10 mouse cellular contexts compared by ENCODE assay signal in the genomic region with DNA sequence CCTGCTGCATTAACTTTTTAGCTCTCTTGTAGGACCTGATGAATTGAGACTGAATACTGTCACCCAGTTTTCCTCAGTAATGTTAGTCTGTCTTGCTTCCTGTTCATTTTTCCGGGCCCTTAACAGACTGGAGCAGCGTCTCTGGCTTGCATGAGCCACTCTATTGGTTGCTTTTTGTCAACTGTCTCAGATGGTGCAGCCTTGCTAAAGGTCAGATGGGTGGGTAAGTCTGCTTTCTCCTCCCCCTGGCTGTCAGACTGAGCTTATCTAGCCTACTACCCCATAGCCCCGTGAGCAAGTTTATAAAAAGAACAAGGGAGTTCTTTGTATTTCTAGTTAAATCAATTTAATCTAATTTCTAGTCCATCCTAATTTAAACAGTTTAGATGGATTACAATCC. TPM values are rescaled to one million over a fixed set of nuclear protein-coding genes. Genes with fewer than 3 reads are reported as not detected.
DNase-seq lines count a peak whose midpoint lies in the region; ATAC-seq and TF ChIP-seq lines count a peak whose summit lies in the region.
"Had no signal": no experiment of that assay in that cellular context is flagged by ENCODE, and none has a peak within 500 bp of the region (broad histone marks: within the 10 kb centered on the region; RNA-seq: fewer than 3 reads in every experiment).

No protein-coding gene starts in this region.

- TF ChIP-seq CTCF in MEL (IDR thresholded peaks at IDR 0.05 in 2 of 3, conservative IDR thresholded peaks at IDR 0.05 in 1 of 3; ENCODE audit: control insufficient read depth in 1 of 3, insufficient read depth in 1 of 3, low read depth in 2 of 3, low read length in 3 of 3, poor library complexity in 1 of 3, severe bottlenecking in 1 of 3) = no peak

- TF ChIP-seq POLR2A in MEL (IDR thresholded peaks at IDR 0.05; ENCODE audit: control insufficient read depth in 1 of 2, insufficient read depth in 1 of 2, low read depth in 1 of 2, low read length in 2 of 2, poor library complexity in 1 of 2) = no peak

- peak overlapping the region; percentile 79 for H3K27ac ChIP-seq in heart, embryonic 13.5 days (replicated peaks)
- H3K27ac ChIP-seq in MEL (ENCODE audit: control insufficient read depth, low read depth, low read length) = no peak overlapping the region
- H3K27ac ChIP-seq in liver, embryonic 12.5 days = peak overlapping the region; percentile 50
- no peak overlapping the region for H3K27ac ChIP-seq in midbrain, embryonic 15.5 days
- H3K27ac ChIP-seq in forebrain, embryonic 12.5 days = no peak overlapping the region
- H3K27ac ChIP-seq: hindbrain, embryonic 15.5 days had no signal

- peaks cover 78% of the 10 kb centered on the region for H3K4me1 ChIP-seq in heart, embryonic 13.5 days
- peaks cover 13 to 14% of the 10 kb centered on the region in 2 experiments for H3K4me1 ChIP-seq in MEL (ENCODE audit: control insufficient read depth in 1 of 2, insufficient read depth in 2 of 2, low read length in 2 of 2)
- H3K4me1 ChIP-seq in liver, embryonic 12.5 days = peaks cover 65% of the 10 kb centered on the region
- no peaks in the 10 kb centered on the region for H3K4me1 ChIP-seq in midbrain, embryonic 15.5 days
- no peaks in the 10 kb centered on the region; the same call in 1 of the 2 replicates for H3K4me1 ChIP-seq in forebrain, embryonic 12.5 days

- peak overlapping the region; percentile 45 for H3K4me2 ChIP-seq in heart, embryonic 13.5 days
- H3K4me2 ChIP-seq in liver, embryonic 12.5 days = peak overlapping the region; percentile 46
- no peak overlapping the region for H3K4me2 ChIP-seq in midbrain, embryonic 15.5 days
- no peak overlapping the region for H3K4me2 ChIP-seq in forebrain, embryonic 12.5 days
- H3K4me2 ChIP-seq: hindbrain, embryonic 15.5 days had no signal

- H3K9ac ChIP-seq in heart, embryonic 13.5 days = peak overlapping the region; percentile 38; the same call in 1 of the 2 replicates
- H3K9ac ChIP-seq in MEL (ENCODE audit: control insufficient read depth, low read depth, low read length, poor library complexity, severe bottlenecking) = no peak overlapping the region
- H3K9ac ChIP-seq in liver, embryonic 12.5 days = no peak overlapping the region
- H3K9ac ChIP-seq in midbrain, embryonic 15.5 days = no peak overlapping the region
- no peak overlapping the region for H3K9ac ChIP-seq in forebrain, embryonic 12.5 days
- H3K9ac ChIP-seq: hindbrain, embryonic 15.5 days had no signal

- no peak for DNase-seq in heart, adult 9 months (ENCODE audit: low spot score in 2 of 2)
- DNase-seq in MEL (ENCODE audit: low read depth, low spot score) = peak; percentile 51
- DNase-seq in cerebellum, adult 8-10 months = no peak
- DNase-seq: layer of hippocampus, postnatal 36 days had no signal

- 4% methylated on average over 3 of the region's 3 CpGs for WGBS in heart, embryonic 13.5 days
- 16% methylated on average over 3 of the region's 3 CpGs for WGBS in liver, embryonic 12.5 days (ENCODE audit: insufficient replicate concordance)
- 80% methylated on average over 3 of the region's 3 CpGs for WGBS in midbrain, embryonic 15.5 days
- WGBS in forebrain, embryonic 12.5 days = 70% methylated on average over 3 of the region's 3 CpGs

- H3K4me3 ChIP-seq in heart, embryonic 13.5 days = no peak overlapping the region
- no peak overlapping the region for H3K4me3 ChIP-seq in MEL (ENCODE audit: control insufficient read depth in 1 of 2, insufficient read depth in 1 of 2, low read depth in 2 of 2, low read length in 2 of 2)
- H3K4me3 ChIP-seq in liver, embryonic 12.5 days = no peak overlapping the region
- no peak overlapping the region for H3K4me3 ChIP-seq in midbrain, embryonic 15.5 days
- H3K4me3 ChIP-seq in forebrain, embryonic 12.5 days (replicated peaks) = no peak overlapping the region
- H3K4me3 ChIP-seq: hindbrain, embryonic 15.5 days had no signal

- H3K27me3 ChIP-seq in heart, embryonic 13.5 days (replicated peaks) = no peaks in the 10 kb centered on the region
- H3K27me3 ChIP-seq in MEL (ENCODE audit: control insufficient read depth in 1 of 2, insufficient read depth in 2 of 2, low read length in 2 of 2) = no peaks in the 10 kb centered on the region
- no peaks in the 10 kb centered on the region for H3K27me3 ChIP-seq in liver, embryonic 12.5 days (replicated peaks)
- H3K27me3 ChIP-seq in midbrain, embryonic 15.5 days (replicated peaks) = no peaks in the 10 kb centered on the region
- no peaks in the 10 kb centered on the region for H3K27me3 ChIP-seq in forebrain, embryonic 12.5 days
- H3K27me3 ChIP-seq: hindbrain, embryonic 15.5 days had no signal

- peaks cover 19% of the 10 kb centered on the region for H3K36me3 ChIP-seq in heart, embryonic 13.5 days
- H3K36me3 ChIP-seq in MEL (ENCODE audit: control insufficient read depth in 1 of 2, insufficient read depth in 2 of 2, low read length in 2 of 2) = peaks cover 18 to 28% of the 10 kb centered on the region in 2 experiments
- peaks cover 14% of the 10 kb centered on the region for H3K36me3 ChIP-seq in liver, embryonic 12.5 days
- no peaks in the 10 kb centered on the region; the same call in 1 of the 2 replicates for H3K36me3 ChIP-seq in midbrain, embryonic 15.5 days (replicated peaks)
- H3K36me3 ChIP-seq in forebrain, embryonic 12.5 days (replicated peaks) = no peaks in the 10 kb centered on the region; the same call in 1 of the 2 replicates
- H3K36me3 ChIP-seq: hindbrain, embryonic 15.5 days had no signal

- ATAC-seq in heart, embryonic 13.5 days (ENCODE audit: extremely low read depth, insufficient number of reproducible peaks, low FRiP score, low TSS enrichment) = no peak
- ATAC-seq in erythroblast, adult 5-6 weeks (replicated peaks; ENCODE audit: low FRiP score, poor library complexity, severe bottlenecking) = peak; percentile 76
- peak; percentile 85 for ATAC-seq in liver, embryonic 12.5 days
- no peak for ATAC-seq in midbrain, embryonic 15.5 days (replicated peaks)
- no peak for ATAC-seq in forebrain, embryonic 12.5 days (ENCODE audit: low FRiP score)

- no peaks in the 10 kb centered on the region for H3K9me3 ChIP-seq in heart, embryonic 13.5 days
- no peaks in the 10 kb centered on the region for H3K9me3 ChIP-seq in MEL (replicated peaks; ENCODE audit: insufficient read depth, low read length)
- no peaks in the 10 kb centered on the region for H3K9me3 ChIP-seq in liver, embryonic 12.5 days (replicated peaks)
- H3K9me3 ChIP-seq in midbrain, embryonic 15.5 days = no peaks in the 10 kb centered on the region
- H3K9me3 ChIP-seq in forebrain, embryonic 12.5 days = no peaks in the 10 kb centered on the region
- H3K9me3 ChIP-seq: hindbrain, embryonic 15.5 days had no signal

- H3K79me2 ChIP-seq in MEL (ENCODE audit: control insufficient read depth, insufficient read depth, low read length, poor library complexity) = peaks cover 49% of the 10 kb centered on the region

- no peak for TF ChIP-seq RAD21 in MEL (IDR thresholded peaks at IDR 0.05; ENCODE audit: low read depth, low read length)

- no peak for TF ChIP-seq EP300 in MEL (IDR thresholded peaks at IDR 0.05; ENCODE audit: low read depth in 1 of 2, low read length in 2 of 2)

TF ChIP-seq in MEL, 35 proteins besides CTCF, POLR2A, EP300 and RAD21:
- TF ChIP-seq GATA1 (IDR thresholded peaks at IDR 0.05; ENCODE audit: low read depth, low read length) (peak; percentile 13; the same call in 1 of the 2 replicates), NRF1 (IDR thresholded peaks at IDR 0.05; ENCODE audit: insufficient read depth, low read depth, low read length, poor library complexity, severe bottlenecking) (no peak), BHLHE40 (IDR thresholded peaks at IDR 0.05; ENCODE audit: borderline replicate concordance, low read depth, low read length) (peak; percentile 22; the same call in 1 of the 2 replicates)

RNA-seq across cellular contexts. Expression of gene Scaf8, which starts 23.6 kb away (rescaled TPM):
- polyA plus RNA-seq in heart, embryonic 13.5 days (2015; fragmentation: Nextera tagmentation; extraction: Ambion mirVana) = 11.9 and 14.5 TPM in 2 replicates
- total RNA-seq in MEL (2012; rRNA removed) = 14.4 and 14.8 TPM in 2 replicates
- 10 to 100 TPM in 1 of 2 experiments, not detected in 1; 24.6 TPM for polyA plus RNA-seq in MEL (2012; ENCODE audit: insufficient read depth in 1 of 2, insufficient read length in 2 of 2, low read depth in 1 of 2, low replicate concordance in 2 of 2, missing spikeins in 1 of 2)
- 19.4 and 27.1 TPM in 2 replicates for total RNA-seq in erythroblast, adult 5-6 weeks (2015; ENCODE audit: low replicate concordance)
- total RNA-seq in erythroblast, adult 5-6 weeks (2017; ENCODE audit: low replicate concordance) = 44.2 and 45.1 TPM in 2 replicates
- 15.8 and 17.6 TPM in 2 replicates for polyA plus RNA-seq in liver, embryonic 12.5 days (2016; fragmentation: Nextera tagmentation; extraction: Ambion mirVana)
- 16.9 and 18.4 TPM in 2 replicates for polyA plus RNA-seq in midbrain, embryonic 15.5 days (2015; fragmentation: Nextera tagmentation; extraction: Ambion mirVana)
- 27.6 TPM in 2 replicates for polyA plus RNA-seq in forebrain, embryonic 12.5 days (2016; fragmentation: Nextera tagmentation; extraction: Ambion mirVana)

Comparison
In these comparisons a context has a peak if more than half of its experiments do, and no peak if none do; other contexts are left out.
1. ATAC-seq: peak in erythroblast, adult 5-6 weeks (single experiment) and liver, embryonic 12.5 days (single experiment); none in heart, embryonic 13.5 days (single experiment), midbrain, embryonic 15.5 days (single experiment) and forebrain, embryonic 12.5 days (single experiment).
2. H3K27ac ChIP-seq: peak in heart, embryonic 13.5 days (single experiment) and liver, embryonic 12.5 days (single experiment); none in MEL (single experiment), midbrain, embryonic 15.5 days (single experiment) and forebrain, embryonic 12.5 days (single experiment).
3. H3K4me2 ChIP-seq: peak in heart, embryonic 13.5 days (single experiment) and liver, embryonic 12.5 days (single experiment); none in midbrain, embryonic 15.5 days (single experiment) and forebrain, embryonic 12.5 days (single experiment).